27 mouse cellular contexts compared by ENCODE assay signal in the genomic region with DNA sequence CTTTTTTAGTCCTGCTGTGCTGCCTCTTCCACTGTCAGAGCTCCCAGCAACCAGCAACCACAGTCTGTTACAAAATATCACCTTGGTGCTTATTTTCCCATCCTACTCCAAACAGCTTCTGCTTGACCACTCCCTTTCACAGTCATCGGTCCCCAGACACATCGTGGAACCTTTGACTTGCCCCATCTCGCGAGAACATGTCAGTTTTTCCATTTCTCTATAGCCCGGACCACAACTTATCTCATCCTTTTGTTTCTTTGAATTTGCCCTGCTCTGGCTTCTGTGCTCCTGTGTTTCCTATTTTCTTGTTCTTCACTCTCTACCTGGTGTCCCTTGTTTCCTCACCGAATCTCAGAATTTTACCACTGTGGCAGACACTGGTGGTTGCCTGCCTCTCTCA.
"Had no signal": no experiment of that assay in that cellular context is flagged by ENCODE, and none has a peak within 500 bp of the region (broad histone marks: within the 10 kb centered on the region; RNA-seq: fewer than 3 reads in every experiment).

No protein-coding gene starts in this region.

- H3K9me3 ChIP-seq: heart, embryonic 10.5 days; heart, embryonic 12.5 days; hindbrain, embryonic 10.5 days; hindbrain, embryonic 12.5 days; intestine, embryonic 15.5 days; limb, embryonic 10.5 days; limb, embryonic 12.5 days; liver, embryonic 13.5 days; liver, embryonic 15.5 days had no signal

- H3K4me3 ChIP-seq: heart, embryonic 10.5 days; heart, embryonic 12.5 days; hindbrain, embryonic 10.5 days; hindbrain, embryonic 12.5 days; intestine, embryonic 15.5 days; layer of hippocampus, adult 2 months; limb, embryonic 10.5 days; limb, embryonic 12.5 days; liver, embryonic 13.5 days; liver, embryonic 15.5 days had no signal

- H3K4me1 ChIP-seq: heart, embryonic 10.5 days; heart, embryonic 12.5 days; intestine, embryonic 15.5 days; limb, embryonic 10.5 days; limb, embryonic 12.5 days; liver, embryonic 13.5 days; liver, embryonic 15.5 days had no signal

- H3K27me3 ChIP-seq: heart, embryonic 12.5 days; hindbrain, embryonic 12.5 days; intestine, embryonic 15.5 days; limb, embryonic 12.5 days; liver, embryonic 13.5 days; liver, embryonic 15.5 days had no signal

- H3K9ac ChIP-seq: heart, embryonic 12.5 days; hindbrain, embryonic 12.5 days; hindbrain, embryonic 14.5 days; intestine, embryonic 15.5 days; limb, embryonic 12.5 days; liver, embryonic 13.5 days; liver, embryonic 15.5 days; liver, postnatal 0 days had no signal

- H3K36me3 ChIP-seq: heart, embryonic 10.5 days; heart, embryonic 12.5 days; hindbrain, embryonic 10.5 days; hindbrain, embryonic 12.5 days; intestine, embryonic 15.5 days; limb, embryonic 10.5 days; limb, embryonic 12.5 days; liver, embryonic 13.5 days; liver, embryonic 15.5 days had no signal

- DNase-seq: gastrocnemius, postnatal 14 days; gastrocnemius, postnatal 36 days; heart, adult 18-20 months; heart, postnatal 10 days; heart, postnatal 4 days; kidney, adult 18-20 months; kidney, adult 8-10 months; kidney, postnatal 10 days; kidney, postnatal 25 days; kidney, postnatal 4 days; liver; liver, embryonic 13.5 days; liver, postnatal 0 days had no signal

- ATAC-seq: hindbrain, embryonic 16.5 days; inflammation-experienced regulatory T-cells, adult 6 months; intestine, embryonic 15.5 days; intestine, postnatal 0 days; liver, postnatal 0 days had no signal

- H3K4me2 ChIP-seq: heart, embryonic 12.5 days; hindbrain, embryonic 12.5 days; hindbrain, embryonic 14.5 days; intestine, embryonic 15.5 days; limb, embryonic 12.5 days; liver, embryonic 11.5 days; liver, embryonic 13.5 days; liver, embryonic 15.5 days had no signal

- H3K27ac ChIP-seq: heart, embryonic 10.5 days; hindbrain, embryonic 10.5 days; hindbrain, embryonic 12.5 days; hindbrain, embryonic 14.5 days; intestine, embryonic 15.5 days; layer of hippocampus, adult 2 months; limb, embryonic 10.5 days; limb, embryonic 12.5 days; liver, embryonic 13.5 days; liver, embryonic 15.5 days had no signal
